Mouse (Mus musculus): ENCODE data around the gene Acp2. TPM values are rescaled to one million over a fixed set of nuclear protein-coding genes. Genes with fewer than 3 reads are reported as not detected.

Gene Acp2
- total RNA-seq, 2 experiments from 2014 or later, result 15.1 to 20.2 TPM

DNA sequence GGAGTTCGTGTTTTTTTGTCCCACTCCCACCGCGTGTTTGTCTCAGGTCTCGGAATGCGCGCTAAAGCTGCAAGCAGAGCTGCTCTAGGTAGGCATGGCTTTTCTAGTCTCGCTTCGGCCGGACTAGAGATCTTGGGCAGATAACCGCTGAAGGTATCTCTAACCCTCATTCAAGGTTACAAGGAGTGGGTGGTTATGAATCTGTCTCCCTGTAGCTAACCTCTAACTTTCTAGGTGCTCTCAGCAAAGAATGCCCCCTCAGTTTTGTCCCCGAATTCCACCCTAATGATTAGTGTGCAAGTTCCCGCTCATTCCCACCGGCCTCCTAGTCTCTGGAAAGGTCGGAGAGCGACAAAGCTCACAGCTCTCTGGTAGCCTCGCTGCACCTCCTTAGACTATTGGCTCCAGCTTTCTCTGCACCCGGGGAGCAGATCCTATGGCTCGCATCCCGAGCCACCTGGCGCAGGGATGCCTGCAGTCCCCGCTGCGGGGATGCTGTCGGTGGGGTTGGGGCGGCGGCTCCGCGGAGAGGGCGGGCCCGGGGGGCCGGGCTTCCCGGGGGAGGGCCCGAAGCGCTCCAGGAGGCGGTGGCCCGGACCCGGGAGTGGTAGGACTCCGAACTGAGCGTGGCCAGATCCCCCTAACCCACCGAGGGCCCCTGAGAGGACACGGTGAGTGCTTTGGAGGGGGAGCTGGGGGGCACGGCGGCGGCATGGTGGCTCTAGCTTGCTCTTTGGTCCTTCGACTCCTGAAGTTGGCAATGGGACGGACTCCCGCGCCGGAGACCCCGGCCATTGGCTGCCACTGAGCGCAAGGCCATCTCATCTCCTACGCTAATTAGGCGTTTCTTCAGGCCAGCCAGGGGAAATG, 53.8 kb downstream of the Acp2 start:
- DNase-seq, result peak; percentile 73 to 80

DNA sequence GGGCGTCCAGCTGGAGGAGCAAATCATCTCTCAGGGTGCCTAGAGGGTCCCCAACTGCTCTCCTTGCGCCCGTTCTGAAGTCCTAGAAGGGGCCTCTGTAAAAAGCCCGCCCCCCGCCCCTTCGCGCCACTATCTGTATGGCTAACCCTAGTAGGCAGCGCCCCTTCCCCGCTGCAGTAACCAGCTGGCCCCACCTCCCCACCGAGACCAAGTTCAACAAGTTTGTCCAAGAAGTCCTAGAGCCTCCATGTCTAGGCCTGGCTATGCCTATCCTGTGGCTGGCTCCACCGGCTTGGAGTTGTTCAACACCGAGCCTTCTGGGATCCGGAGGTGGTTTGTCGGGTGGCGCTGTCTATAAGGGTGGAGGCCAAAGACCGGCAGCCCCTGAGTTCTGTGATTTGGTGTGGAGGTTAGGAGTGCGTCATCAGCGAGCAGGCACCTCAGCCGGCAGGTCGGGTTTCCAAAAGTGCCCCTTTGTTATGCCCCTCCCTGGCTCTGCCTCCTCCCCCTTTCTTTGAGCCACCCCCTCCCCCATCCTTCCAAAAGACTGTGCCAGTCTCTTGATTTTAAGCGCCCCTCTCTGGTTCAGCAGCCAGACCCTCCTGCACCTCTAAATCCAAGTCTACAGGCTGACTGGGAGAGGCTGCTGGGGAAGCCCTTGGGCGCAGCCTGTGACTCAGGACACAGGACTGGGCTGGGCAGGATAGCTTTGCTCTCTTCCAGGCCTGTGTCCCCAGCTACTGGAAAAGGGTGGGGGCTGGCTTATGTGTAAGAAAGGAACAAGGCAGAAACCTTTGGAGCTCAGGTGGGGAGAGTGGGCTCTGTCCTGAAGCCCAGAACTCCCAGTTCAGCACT, 54.7 kb downstream of the Acp2 start:
- DNase-seq, result peak in 1 of 2 experiments; percentile 63

DNA sequence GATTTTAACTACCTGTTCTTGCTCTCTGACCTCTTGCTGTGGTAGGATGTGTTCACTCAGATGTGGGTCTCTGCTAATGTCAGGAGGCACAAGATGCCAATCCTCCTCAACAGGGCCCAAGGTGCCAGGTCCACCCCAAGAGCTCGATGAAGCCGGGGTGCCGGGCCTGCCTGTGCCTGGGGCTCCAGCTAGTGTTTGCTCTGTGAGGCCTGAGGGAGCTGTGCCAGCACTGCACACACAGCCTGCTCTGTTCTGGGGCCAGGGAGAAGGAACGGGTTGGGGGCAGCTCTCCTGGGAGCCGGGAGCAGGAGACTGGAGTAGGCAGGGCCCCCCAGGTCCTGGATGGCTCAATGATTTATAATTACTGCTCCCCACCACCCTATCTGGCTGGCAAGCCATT, 55.4 kb downstream of the Acp2 start:
- no peak for DNase-seq

DNA sequence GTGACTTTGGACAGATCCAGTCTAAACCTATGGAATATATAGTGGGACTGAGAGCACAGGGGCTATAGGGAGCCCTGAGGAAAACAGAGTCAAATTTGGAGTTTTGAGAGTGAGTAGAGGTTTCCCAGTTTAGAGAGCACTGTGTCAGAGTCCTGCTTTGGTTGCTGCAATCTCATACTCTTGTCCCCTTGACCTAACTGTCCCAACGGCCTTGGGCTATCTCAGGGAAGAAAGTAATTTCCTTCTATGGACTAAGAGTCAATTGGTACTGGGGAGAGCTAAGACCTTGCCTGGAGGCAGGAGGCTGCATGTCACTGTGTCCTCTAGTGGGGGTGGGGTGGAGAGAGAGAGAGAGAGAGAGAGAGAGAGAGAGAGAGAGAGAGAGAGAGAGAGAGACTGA, 56.1 kb downstream of the Acp2 start:
- no peak for DNase-seq

DNA sequence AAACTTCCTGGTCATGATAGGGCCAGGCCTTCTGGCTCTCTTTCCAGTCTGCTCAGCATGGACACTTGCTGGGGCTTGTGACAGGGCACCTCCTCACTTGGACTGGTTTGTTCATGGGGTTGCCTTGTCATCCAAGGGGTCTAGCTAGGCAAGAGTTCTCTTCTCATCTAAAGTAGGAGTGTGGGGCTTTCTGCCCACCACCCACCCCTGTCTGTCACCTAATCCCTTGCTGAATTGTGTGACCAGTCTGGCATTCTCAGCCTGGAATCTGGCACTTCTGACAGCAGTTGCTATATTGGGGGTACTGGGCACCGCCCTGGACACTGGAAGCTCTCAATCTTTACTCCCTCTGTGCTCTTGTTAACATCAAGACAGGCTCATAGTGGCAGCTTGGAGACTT, 56.8 kb downstream of the Acp2 start:
- peak; percentile 54 to 59 for DNase-seq

Other genes with a start within 250 kb of the Acp2 start
- 10 to 100 TPM; 17.6 to 18.5 TPM for gene Rapsn, start 167.3 kb upstream of the Acp2 start, total RNA-seq (2021)
- 100 to 1,000 TPM; 231 to 257 TPM for gene Psmc3, start 148.9 kb upstream of the Acp2 start, total RNA-seq (2021)
- gene Slc39a13, start 132.5 kb upstream of the Acp2 start, total RNA-seq (2021), result 10 to 100 TPM; 20.0 to 26.2 TPM
- 1 to 10 TPM; 4.0 to 5.0 TPM for gene Spi1, start 120.5 kb upstream of the Acp2 start, total RNA-seq (2021)
- gene Mybpc3, start 84.7 kb upstream of the Acp2 start, total RNA-seq (2021), result 1,000 to 10,000 TPM; 1,572 to 1,905 TPM
- 1 to 10 TPM; 6.0 to 6.1 TPM for gene Madd, start 19.0 kb upstream of the Acp2 start, total RNA-seq (2021)
- 10 to 100 TPM; 18.1 to 26.5 TPM for gene Nr1h3, start 51 bp upstream of the Acp2 start, total RNA-seq (2021)
- 1 to 10 TPM; 2.3 to 3.4 TPM for gene Ddb2, start 34.1 kb downstream of the Acp2 start, total RNA-seq (2021)
- 100 to 1,000 TPM; 137 to 170 TPM for gene Pacsin3, start 53.1 kb downstream of the Acp2 start, total RNA-seq (2021)
- 10 to 100 TPM; 52.1 to 54.1 TPM for gene Arfgap2, start 62.1 kb downstream of the Acp2 start, total RNA-seq (2021)
- gene 1110051M20Rik, start 241.8 kb downstream of the Acp2 start, total RNA-seq (2021), result 10 to 100 TPM in 1 of 2 experiments, 1 to 10 TPM in 1; 7.7 to 14.7 TPM

Measured in heart, adult 18-20 months (tissue).